Mouse (Mus musculus): ENCODE data around the gene Dync1li1. TPM values are rescaled to one million over a fixed set of nuclear protein-coding genes. Genes with fewer than 3 reads are reported as not detected.

The Dync1li1 gene
- polyA plus RNA-seq, 1 experiment from 2014 or later: 39.3 TPM

- no peaks in the 10 kb centered on the region for H3K4me1 ChIP-seq (replicated peaks; ENCODE audit: control insufficient read depth, insufficient read depth, low read length)
- no peak overlapping the region for H3K9ac ChIP-seq (ENCODE audit: low read depth, low read length)
Measured at GRCm38 (mm10) chr9:114740336-114740735, 51.7 kb downstream of the Dync1li1 start.

DNA sequence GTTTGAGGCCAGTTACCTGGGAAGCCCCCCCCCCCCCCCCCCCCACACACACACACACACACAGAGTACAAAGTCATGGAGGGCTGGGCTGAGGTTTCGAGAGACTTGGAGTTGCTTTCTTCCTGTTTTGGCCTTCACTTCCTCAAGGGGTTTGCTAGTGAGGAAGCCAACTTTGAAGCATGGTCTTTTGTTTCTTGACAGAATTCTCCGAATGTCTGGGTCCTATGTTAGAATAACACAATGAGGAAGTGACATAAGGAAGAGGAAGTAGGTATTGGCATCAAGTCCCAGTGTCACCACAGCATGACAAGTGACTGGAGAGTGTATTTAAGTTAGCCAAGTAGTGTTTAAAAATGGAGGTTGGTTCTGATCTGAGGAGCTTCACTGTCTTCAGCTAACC lies 54.1 kb downstream of the Dync1li1 start:
- TF ChIP-seq CTCF (IDR thresholded peaks at IDR 0.05; ENCODE audit: low read depth): no peak
- Histone ChIP-seq H3K9ac (ENCODE audit: low read depth, low read length) (no peak overlapping the region), H3K4me3 (ENCODE audit: low read depth, low read length) (no peak overlapping the region), H3K36me3 (ENCODE audit: control insufficient read depth, insufficient read depth) (peaks cover 35% of the 10 kb centered on the region), H3K4me2 (replicated peaks; ENCODE audit: low read depth) (no peak overlapping the region), H3K27ac (ENCODE audit: low read depth, low read length) (no peak overlapping the region), H3K9me3 (ENCODE audit: control insufficient read depth) (no peaks in the 10 kb centered on the region), H3K4me1 (replicated peaks; ENCODE audit: control insufficient read depth, insufficient read depth, low read length) (no peaks in the 10 kb centered on the region), H3K27me3 (replicated peaks; ENCODE audit: control insufficient read depth, insufficient read depth, low read length) (no peaks in the 10 kb centered on the region)
- ATAC-seq: no peak
- 61% methylated on average over 2 of the region's 2 CpGs for WGBS

More at GRCm38 (mm10) chr9:114740336-114740735, 51.7 kb downstream of the Dync1li1 start:
- Histone ChIP-seq H3K9me3 (ENCODE audit: control insufficient read depth) (no peaks in the 10 kb centered on the region), H3K27ac (ENCODE audit: low read depth, low read length) (no peak overlapping the region), H3K4me3 (ENCODE audit: low read depth, low read length) (no peak overlapping the region), H3K36me3 (ENCODE audit: control insufficient read depth, insufficient read depth) (peaks cover 19% of the 10 kb centered on the region; the same call in 1 of the 2 replicates), H3K4me2 (replicated peaks; ENCODE audit: low read depth) (no peak overlapping the region), H3K27me3 (replicated peaks; ENCODE audit: control insufficient read depth, insufficient read depth, low read length) (no peaks in the 10 kb centered on the region)
- no peak for ATAC-seq
- no peak for TF ChIP-seq CTCF (IDR thresholded peaks at IDR 0.05; ENCODE audit: low read depth)
- 77% methylated on average over 9 of the region's 9 CpGs for WGBS

DNA sequence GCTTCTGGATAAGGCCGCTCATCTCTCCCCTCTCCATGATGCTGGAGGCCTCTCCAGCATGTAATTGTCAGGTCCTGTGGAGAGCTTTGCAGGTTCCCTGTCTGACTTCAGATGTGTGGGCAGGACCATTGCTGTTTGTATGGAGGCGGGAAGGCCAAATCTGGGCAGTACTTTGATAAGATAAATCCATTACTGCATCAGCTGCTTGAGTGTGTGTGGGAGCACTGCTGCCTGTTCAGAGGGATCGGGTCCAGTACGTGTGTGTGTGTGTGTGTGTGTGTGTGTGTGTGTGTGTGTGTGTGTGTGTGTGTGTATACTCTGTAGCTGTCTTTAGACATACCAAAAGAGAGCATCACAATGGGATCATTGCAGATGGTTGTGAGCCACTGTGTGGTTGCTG lies 56.6 kb downstream of the Dync1li1 start:
- H3K9ac ChIP-seq (ENCODE audit: low read depth, low read length): no peak overlapping the region
- no peak overlapping the region for H3K27ac ChIP-seq (ENCODE audit: low read depth, low read length)
- no peak for ATAC-seq
- no peak overlapping the region for H3K4me2 ChIP-seq (replicated peaks; ENCODE audit: low read depth)
- no peaks in the 10 kb centered on the region for H3K9me3 ChIP-seq (ENCODE audit: control insufficient read depth)
- no peaks in the 10 kb centered on the region for H3K4me1 ChIP-seq (replicated peaks; ENCODE audit: control insufficient read depth, insufficient read depth, low read length)
- WGBS: 57% methylated on average over 4 of the region's 4 CpGs
- H3K4me3 ChIP-seq (ENCODE audit: low read depth, low read length): no peak overlapping the region
- no peaks in the 10 kb centered on the region for H3K27me3 ChIP-seq (replicated peaks; ENCODE audit: control insufficient read depth, insufficient read depth, low read length)
- H3K36me3 ChIP-seq (ENCODE audit: control insufficient read depth, insufficient read depth): peaks cover 42% of the 10 kb centered on the region
- TF ChIP-seq CTCF (IDR thresholded peaks at IDR 0.05; ENCODE audit: low read depth): no peak

- Histone ChIP-seq H3K9me3 (ENCODE audit: control insufficient read depth) (no peaks in the 10 kb centered on the region), H3K4me2 (replicated peaks; ENCODE audit: low read depth) (no peak overlapping the region), H3K36me3 (ENCODE audit: control insufficient read depth, insufficient read depth) (peaks cover 43% of the 10 kb centered on the region), H3K4me1 (replicated peaks; ENCODE audit: control insufficient read depth, insufficient read depth, low read length) (no peaks in the 10 kb centered on the region), H3K9ac (ENCODE audit: low read depth, low read length) (no peak overlapping the region), H3K27ac (ENCODE audit: low read depth, low read length) (no peak overlapping the region), H3K4me3 (ENCODE audit: low read depth, low read length) (no peak overlapping the region), H3K27me3 (replicated peaks; ENCODE audit: control insufficient read depth, insufficient read depth, low read length) (no peaks in the 10 kb centered on the region)
- no peak for TF ChIP-seq CTCF (IDR thresholded peaks at IDR 0.05; ENCODE audit: low read depth)
- ATAC-seq: no peak
- 75% methylated on average over 4 of the region's 4 CpGs for WGBS
Measured at GRCm38 (mm10) chr9:114745654-114746053, 57.1 kb downstream of the Dync1li1 start.

GRCm38 (mm10) chr9:114747012-114747411 lies 58.4 kb downstream of the Dync1li1 start:
- no peak for ATAC-seq
- H3K36me3 ChIP-seq (ENCODE audit: control insufficient read depth, insufficient read depth): peaks cover 50% of the 10 kb centered on the region
- H3K27ac ChIP-seq (ENCODE audit: low read depth, low read length): no peak overlapping the region
- no peaks in the 10 kb centered on the region for H3K27me3 ChIP-seq (replicated peaks; ENCODE audit: control insufficient read depth, insufficient read depth, low read length)
- no peak overlapping the region for H3K4me2 ChIP-seq (replicated peaks; ENCODE audit: low read depth)
- H3K4me3 ChIP-seq (ENCODE audit: low read depth, low read length): no peak overlapping the region
- WGBS: 76% methylated on average over 10 of the region's 10 CpGs
- H3K9ac ChIP-seq (ENCODE audit: low read depth, low read length): no peak overlapping the region
- H3K4me1 ChIP-seq (replicated peaks; ENCODE audit: control insufficient read depth, insufficient read depth, low read length): no peaks in the 10 kb centered on the region
- TF ChIP-seq CTCF (IDR thresholded peaks at IDR 0.05; ENCODE audit: low read depth): no peak
- no peaks in the 10 kb centered on the region for H3K9me3 ChIP-seq (ENCODE audit: control insufficient read depth)

- no peaks in the 10 kb centered on the region for H3K27me3 ChIP-seq (replicated peaks; ENCODE audit: control insufficient read depth, insufficient read depth, low read length)
- peaks cover 53% of the 10 kb centered on the region for H3K36me3 ChIP-seq (ENCODE audit: control insufficient read depth, insufficient read depth)
- no peak overlapping the region for H3K4me2 ChIP-seq (replicated peaks; ENCODE audit: low read depth)
- no peak overlapping the region for H3K4me3 ChIP-seq (ENCODE audit: low read depth, low read length)
- no peak overlapping the region for H3K27ac ChIP-seq (ENCODE audit: low read depth, low read length)
- ATAC-seq: no peak
- TF ChIP-seq CTCF (IDR thresholded peaks at IDR 0.05; ENCODE audit: low read depth): no peak
- no peaks in the 10 kb centered on the region for H3K9me3 ChIP-seq (ENCODE audit: control insufficient read depth)
- WGBS: 83% methylated on average over 12 of the region's 12 CpGs
- no peaks in the 10 kb centered on the region for H3K4me1 ChIP-seq (replicated peaks; ENCODE audit: control insufficient read depth, insufficient read depth, low read length)
- H3K9ac ChIP-seq (ENCODE audit: low read depth, low read length): no peak overlapping the region
Measured at GRCm38 (mm10) chr9:114747466-114747865, 58.9 kb downstream of the Dync1li1 start.

GRCm38 (mm10) chr9:114751582-114751981 lies 63.0 kb downstream of the Dync1li1 start:
- 72% methylated on average over 3 of the region's 3 CpGs for WGBS
- Histone ChIP-seq H3K27ac (ENCODE audit: low read depth, low read length) (no peak overlapping the region), H3K27me3 (replicated peaks; ENCODE audit: control insufficient read depth, insufficient read depth, low read length) (no peaks in the 10 kb centered on the region), H3K9ac (ENCODE audit: low read depth, low read length) (no peak overlapping the region), H3K36me3 (ENCODE audit: control insufficient read depth, insufficient read depth) (peaks cover 47% of the 10 kb centered on the region), H3K9me3 (ENCODE audit: control insufficient read depth) (no peaks in the 10 kb centered on the region), H3K4me1 (replicated peaks; ENCODE audit: control insufficient read depth, insufficient read depth, low read length) (no peaks in the 10 kb centered on the region), H3K4me3 (ENCODE audit: low read depth, low read length) (no peak overlapping the region), H3K4me2 (replicated peaks; ENCODE audit: low read depth) (no peak overlapping the region)
- no peak for ATAC-seq
- peak; percentile 43 for TF ChIP-seq CTCF (IDR thresholded peaks at IDR 0.05; ENCODE audit: low read depth)
